Mouse (Mus musculus) intestine, embryonic 16.5 days (tissue): Measurements from ENCODE around the gene Dynll1. TPM values are rescaled to one million over a fixed set of nuclear protein-coding genes. Genes with fewer than 3 reads are reported as not detected.
"Not testable (repeated sequence)": the region's sequence is repeated elsewhere in the genome, so short reads cannot be mapped to it uniquely, and the experiment has no call there.

Source experiments
- ATAC-seq: fragments of 200-750 bp; cut with Nextera tagmentation; 2 replicates; pipeline ENCODE4 v1.8.0; 2017; ENCODE audit warnings: moderate TSS enrichment, moderate library complexity
- H3K27ac ChIP-seq: fragments of 300-500 bp; sonication (generic); 2 replicates; pipeline ENCODE4 v1.5.1; 2014; ENCODE audit warnings: mild to moderate bottlenecking, low read length
- H3K27me3 ChIP-seq: fragments of 300-500 bp; sonication (generic); replicated peaks from 2 replicates; pipeline ENCODE4 v1.6.1; 2014; ENCODE audit warnings: low read length, control low read depth, mixed read lengths; ENCODE audit not compliant: control insufficient read depth, insufficient read depth
- H3K36me3 ChIP-seq: fragments of 300-500 bp; sonication (generic); 2 replicates; pipeline ENCODE4 v1.6.1; 2014; ENCODE audit warnings: low read length, control low read depth; ENCODE audit not compliant: control insufficient read depth, insufficient read depth
- H3K4me1 ChIP-seq: fragments of 300-500 bp; sonication (generic); 2 replicates; pipeline ENCODE4 v1.6.1; 2014; ENCODE audit warnings: low read length, control low read depth, mixed read lengths; ENCODE audit not compliant: control insufficient read depth, insufficient read depth
- H3K4me2 ChIP-seq: fragments of 300-500 bp; sonication (generic); 2 replicates; pipeline ENCODE4 v1.6.1; 2014; ENCODE audit warnings: low read depth, low read length, control low read depth
- H3K4me3 ChIP-seq: fragments of 300-500 bp; sonication (generic); 2 replicates; pipeline ENCODE4 v1.5.1; 2014; ENCODE audit warnings: mild to moderate bottlenecking, low read length
- H3K9ac ChIP-seq: fragments of 300-500 bp; sonication (generic); 2 replicates; pipeline ENCODE4 v1.6.1; 2014; ENCODE audit warnings: low read depth, low read length
- H3K9me3 ChIP-seq: fragments of 300-500 bp; sonication (generic); 2 replicates; pipeline ENCODE4 v1.6.1; 2016; ENCODE audit warnings: low read length, control low read depth; ENCODE audit not compliant: control insufficient read depth
- WGBS: fragments of 180-500 bp; shearing (Covaris S2); extraction: QIAGEN DNeasy Blood & Tissue Kit; methylation state at CpG from one replicate; pipeline ENCODE4 v1.1.7; 2014; 5-methylcytosine and 5-hydroxymethylcytosine counted together
- polyA plus RNA-seq: library from polyadenylated mRNA; unstranded; fragments of >200 nt; fragmentation: Nextera tagmentation; extraction: Ambion mirVana; gene quantifications from 2 replicates; pipeline ENCODE4 v1.2.1, GENCODE M21; 2015

Gene Dynll1
- polyA plus RNA-seq, 1 experiment from 2014 or later: 1,116 TPM

DNA sequence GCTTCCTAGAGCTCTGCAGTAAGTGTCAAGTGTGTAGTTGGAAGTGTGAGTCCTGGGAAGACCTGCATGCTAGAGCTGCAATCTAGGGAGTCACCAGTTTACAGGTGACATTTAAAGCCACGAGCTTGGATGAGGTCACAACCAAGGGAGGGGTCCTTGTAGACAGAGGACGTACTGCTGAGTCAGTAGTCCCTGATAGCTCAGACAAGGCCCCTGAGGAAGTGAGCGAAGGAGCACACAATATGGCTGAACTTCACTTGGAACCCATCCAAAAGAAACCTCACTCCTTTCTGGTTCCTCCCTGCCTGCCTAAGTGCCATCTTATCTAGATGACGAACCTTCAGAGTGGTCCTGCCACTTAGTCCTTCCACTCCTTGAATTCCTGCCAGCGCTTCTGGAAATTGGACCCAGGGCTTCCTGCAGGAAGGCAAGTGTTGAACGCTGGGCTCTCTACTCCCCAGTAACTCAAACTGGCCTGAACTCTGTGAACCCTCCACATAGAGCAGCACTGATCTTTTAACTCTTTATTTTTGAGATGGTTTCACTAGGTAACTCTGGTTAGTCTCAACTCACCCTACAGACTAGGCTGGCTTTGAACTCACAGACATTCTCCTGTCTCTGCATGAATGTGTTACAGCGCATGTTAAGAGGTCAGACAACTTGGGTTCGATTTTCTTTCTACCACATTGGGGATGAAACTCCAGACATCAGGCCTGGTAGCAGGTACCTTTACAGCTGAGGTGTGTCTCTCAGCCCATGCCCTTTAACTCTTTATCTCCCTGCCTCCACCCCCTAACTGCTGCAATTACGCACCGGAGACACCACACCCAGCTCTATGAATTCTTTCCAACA is 12.2 kb upstream of the Dynll1 start:
- no peaks in the 10 kb centered on the region for H3K36me3 ChIP-seq
- peak; percentile 68 for ATAC-seq
- peak overlapping the region; percentile 13; the same call in 1 of the 2 replicates for H3K4me2 ChIP-seq
- H3K4me1 ChIP-seq: peaks cover 27% of the 10 kb centered on the region
- no peaks in the 10 kb centered on the region for H3K9me3 ChIP-seq
- H3K9ac ChIP-seq: no peak overlapping the region
- H3K27ac ChIP-seq: peak overlapping the region; percentile 64
- H3K4me3 ChIP-seq: no peak overlapping the region
- H3K27me3 ChIP-seq: no peaks in the 10 kb centered on the region
- 47% methylated on average over 10 of the region's 10 CpGs for WGBS

DNA sequence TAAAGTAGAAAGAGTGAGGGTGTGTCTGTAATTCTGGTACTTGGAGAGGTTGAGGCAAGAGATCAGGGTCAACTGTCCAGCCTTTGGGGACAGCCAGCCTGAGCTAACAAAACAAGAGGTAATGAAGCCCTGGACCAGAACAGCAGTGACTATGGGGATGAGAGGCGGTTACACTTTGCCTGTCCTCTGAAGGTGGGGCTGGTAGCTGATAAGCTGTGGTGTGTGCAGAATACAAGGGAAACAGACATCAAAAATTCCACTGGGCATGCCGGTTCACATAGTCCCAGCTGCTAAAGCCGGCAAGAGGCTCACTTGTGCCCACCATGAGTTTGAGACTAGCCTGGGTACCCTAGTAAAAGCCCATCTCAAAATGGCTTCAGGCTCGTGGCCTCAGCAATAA is 11.6 kb upstream of the Dynll1 start:
- 0 out of 2 replicates have a peak, but pooled peaks have one; percentile 18 for ATAC-seq
- H3K27me3 ChIP-seq: no peaks in the 10 kb centered on the region
- H3K9ac ChIP-seq: no peak overlapping the region
- peaks cover 21% of the 10 kb centered on the region for H3K4me1 ChIP-seq
- H3K4me3 ChIP-seq: no peak overlapping the region
- H3K36me3 ChIP-seq: no peaks in the 10 kb centered on the region
- peak overlapping the region; percentile 64; the same call in 1 of the 2 replicates for H3K27ac ChIP-seq
- no peak overlapping the region for H3K4me2 ChIP-seq
- 69% methylated on average over 4 of the region's 4 CpGs for WGBS
- no peaks in the 10 kb centered on the region for H3K9me3 ChIP-seq

DNA sequence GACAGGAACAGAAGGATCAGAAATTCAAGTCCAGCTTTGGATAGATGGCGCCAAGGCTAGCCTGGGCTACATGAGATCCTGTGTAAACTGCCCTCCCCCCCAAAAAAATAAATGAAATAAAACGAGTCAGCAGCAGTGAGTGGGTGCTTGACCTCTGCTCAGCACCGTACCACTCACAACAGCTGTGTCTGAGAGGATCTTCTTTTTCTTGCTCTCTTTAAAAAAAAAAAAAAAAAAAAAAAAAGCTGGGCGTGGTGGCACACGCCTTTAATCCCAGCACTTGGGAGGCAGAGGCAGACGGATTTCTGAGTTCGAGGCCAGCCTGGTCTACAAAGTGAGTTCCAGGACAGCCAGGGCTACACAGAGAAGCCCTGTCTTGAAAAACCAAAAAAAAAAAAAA is 1.4 kb upstream of the Dynll1 start:
- 78% methylated on average over 4 of the region's 7 CpGs for WGBS
- not testable (repeated sequence) for H3K27ac ChIP-seq, H3K9ac ChIP-seq, H3K9me3 ChIP-seq, H3K4me3 ChIP-seq, ATAC-seq, H3K27me3 ChIP-seq, H3K4me2 ChIP-seq, H3K36me3 ChIP-seq
- peaks cover 21% of the 10 kb centered on the region for H3K4me1 ChIP-seq

DNA sequence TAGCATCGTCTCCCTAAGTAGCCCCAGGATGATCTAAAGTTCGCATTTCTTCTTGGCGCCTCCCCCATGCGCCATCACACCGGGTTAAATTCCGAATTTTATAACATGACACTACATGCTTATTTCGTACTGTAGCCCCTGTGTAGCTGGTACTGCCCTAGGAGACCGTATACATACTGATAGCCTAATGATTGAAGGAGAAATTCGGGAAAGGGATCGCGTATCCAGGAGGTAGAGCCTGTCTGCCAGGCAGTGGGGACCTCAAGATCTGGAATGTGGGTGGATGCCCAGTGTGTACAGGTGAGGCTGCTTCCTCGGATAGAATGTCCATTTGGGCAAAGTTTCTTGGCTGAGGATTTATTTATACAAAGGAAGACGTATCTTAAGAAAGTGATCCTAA is 816 bp upstream of the Dynll1 start:
- peak overlapping the region; percentile 79 for H3K4me2 ChIP-seq
- H3K27me3 ChIP-seq: no peaks in the 10 kb centered on the region
- H3K4me3 ChIP-seq: peak overlapping the region; percentile 84
- 17% methylated on average over 13 of the region's 13 CpGs for WGBS
- H3K9ac ChIP-seq: peak overlapping the region; percentile 67
- peaks cover 21% of the 10 kb centered on the region for H3K4me1 ChIP-seq
- no peaks in the 10 kb centered on the region for H3K9me3 ChIP-seq
- no peak for ATAC-seq
- peak overlapping the region; percentile 11; the same call in 1 of the 2 replicates for H3K27ac ChIP-seq
- H3K36me3 ChIP-seq: peaks cover 8% of the 10 kb centered on the region; the same call in 1 of the 2 replicates

DNA sequence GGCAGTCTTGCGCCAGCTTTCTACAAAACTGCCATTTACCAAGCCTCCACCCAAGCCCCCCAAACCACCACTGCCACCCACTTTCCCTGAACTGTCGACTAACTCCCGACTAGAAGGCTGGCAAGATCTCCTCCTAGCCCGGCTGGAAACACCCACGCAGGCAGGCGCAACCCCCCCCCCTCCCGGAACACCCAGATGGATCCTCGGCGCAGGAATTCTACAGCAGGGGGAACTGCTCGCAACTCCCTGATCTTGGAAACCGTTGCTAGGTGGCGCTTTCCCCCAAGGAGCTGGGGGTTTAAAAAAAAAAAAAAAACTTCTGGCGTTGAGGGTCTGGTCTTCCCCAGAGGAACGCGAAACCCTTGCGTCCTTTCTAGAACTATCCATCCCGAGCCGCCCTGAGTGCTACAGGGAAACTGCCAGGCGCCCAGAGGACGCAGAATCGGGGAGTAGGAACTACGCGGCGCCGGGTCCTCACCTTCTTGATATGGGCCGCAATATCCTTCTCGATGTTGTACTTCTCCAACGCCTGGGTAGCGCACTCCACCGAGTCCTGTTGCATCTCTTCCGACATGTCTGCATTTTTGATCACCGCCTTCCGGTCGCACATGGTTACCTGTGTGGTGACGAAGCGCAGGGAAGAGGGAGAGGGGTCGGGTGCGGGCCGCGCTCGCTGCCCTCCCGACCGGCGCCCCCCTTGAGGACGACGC is 609 bp downstream of the Dynll1 start:
- H3K4me1 ChIP-seq: peaks cover 21% of the 10 kb centered on the region
- H3K4me3 ChIP-seq: peak overlapping the region; percentile 84
- peak overlapping the region; percentile 87 for H3K9ac ChIP-seq
- H3K9me3 ChIP-seq: no peaks in the 10 kb centered on the region
- H3K27me3 ChIP-seq: no peaks in the 10 kb centered on the region
- under 1% methylated on average over 45 of the region's 46 CpGs for WGBS
- peak overlapping the region; percentile 70 for H3K4me2 ChIP-seq
- ATAC-seq: peak; percentile 20
- H3K27ac ChIP-seq: peak overlapping the region; percentile 92
- peaks cover 13% of the 10 kb centered on the region; the same call in 1 of the 2 replicates for H3K36me3 ChIP-seq

DNA sequence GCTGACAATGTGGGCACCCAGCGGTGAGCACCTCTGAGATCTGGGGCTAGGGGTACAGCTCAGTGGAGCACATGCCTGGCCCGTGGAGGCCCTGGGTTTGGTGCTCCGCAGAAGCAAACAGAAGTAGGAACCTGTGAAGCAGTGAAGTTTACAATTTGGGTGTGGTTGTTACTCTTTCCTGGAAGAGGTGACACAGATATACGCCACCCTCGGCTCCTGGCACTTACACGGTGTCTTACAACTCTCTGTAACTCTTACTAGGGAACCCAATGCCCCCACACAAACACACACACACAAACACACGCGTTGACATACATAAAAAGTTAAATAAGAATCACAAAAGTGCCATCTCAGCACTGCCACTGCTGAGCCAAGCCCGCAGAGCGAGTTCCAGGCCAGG is 4.5 kb downstream of the Dynll1 start:
- Histone ChIP-seq H3K9ac (no peak overlapping the region), H3K4me1 (peaks cover 16% of the 10 kb centered on the region), H3K36me3 (peaks cover 15% of the 10 kb centered on the region; the same call in 1 of the 2 replicates), H3K4me2 (no peak overlapping the region), H3K4me3 (no peak overlapping the region), H3K27ac (peak overlapping the region; percentile 21; the same call in 1 of the 2 replicates), H3K9me3 (no peaks in the 10 kb centered on the region), H3K27me3 (no peaks in the 10 kb centered on the region)
- 70% methylated on average over 10 of the region's 10 CpGs for WGBS
- ATAC-seq: no peak

DNA sequence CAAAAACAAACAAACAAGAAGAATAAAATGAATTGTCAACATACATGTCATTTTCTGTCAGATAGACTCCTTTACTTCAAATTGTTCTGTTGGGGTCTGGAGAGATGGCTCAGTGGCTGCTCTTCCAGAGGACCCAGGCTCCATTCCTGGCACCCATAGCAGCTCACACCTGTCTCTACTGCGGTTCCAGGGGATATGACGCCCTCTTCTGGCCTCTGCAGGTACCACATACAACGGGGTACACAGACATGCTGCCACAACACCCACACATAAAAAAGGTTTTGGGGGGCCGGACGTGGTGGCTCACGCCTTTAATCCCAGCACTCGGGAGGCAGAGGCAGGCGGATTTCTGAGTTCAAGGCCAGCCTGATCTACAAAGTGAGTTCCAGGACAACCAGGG is 6.6 kb downstream of the Dynll1 start:
- H3K27me3 ChIP-seq: no peaks in the 10 kb centered on the region
- 91% methylated on average over 8 of the region's 8 CpGs for WGBS
- H3K36me3 ChIP-seq: peaks cover 15% of the 10 kb centered on the region; the same call in 1 of the 2 replicates
- no peak for ATAC-seq
- H3K9ac ChIP-seq: no peak overlapping the region
- no peak overlapping the region for H3K4me3 ChIP-seq
- no peak overlapping the region for H3K27ac ChIP-seq
- H3K4me2 ChIP-seq: no peak overlapping the region
- H3K4me1 ChIP-seq: peaks cover 12% of the 10 kb centered on the region
- no peaks in the 10 kb centered on the region for H3K9me3 ChIP-seq

DNA sequence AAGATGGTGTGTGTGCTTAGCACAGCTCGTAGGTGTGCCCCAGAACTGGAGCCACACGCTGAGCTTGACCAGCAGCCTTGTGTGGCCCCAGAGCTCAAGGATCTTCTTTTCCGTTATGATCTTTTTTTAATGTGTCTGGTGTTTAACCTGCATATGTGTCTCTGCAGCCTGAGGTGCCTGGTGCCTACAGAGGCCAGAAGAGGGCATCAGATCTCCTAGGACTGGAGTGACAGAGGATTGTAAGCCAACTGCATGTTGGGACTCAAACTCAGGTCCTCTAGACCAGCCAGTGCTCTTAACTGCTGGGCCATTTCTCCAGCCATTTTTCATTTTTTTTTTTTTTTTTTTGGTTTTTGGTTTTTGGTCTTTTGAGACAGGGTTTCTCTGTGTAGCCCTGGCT is 16.1 kb downstream of the Dynll1 start:
- H3K27ac ChIP-seq: no peak overlapping the region
- no peak overlapping the region for H3K4me2 ChIP-seq
- no peak overlapping the region for H3K9ac ChIP-seq
- no peak for ATAC-seq
- H3K36me3 ChIP-seq: 0 out of 2 replicates have a peak, but pooled peaks cover 3% of the 10 kb centered on the region
- H3K9me3 ChIP-seq: no peaks in the 10 kb centered on the region
- WGBS: 83% methylated on average over 3 of the region's 3 CpGs
- H3K4me3 ChIP-seq: no peak overlapping the region
- H3K27me3 ChIP-seq: no peaks in the 10 kb centered on the region
- peaks cover 4% of the 10 kb centered on the region; the same call in 1 of the 2 replicates for H3K4me1 ChIP-seq

DNA sequence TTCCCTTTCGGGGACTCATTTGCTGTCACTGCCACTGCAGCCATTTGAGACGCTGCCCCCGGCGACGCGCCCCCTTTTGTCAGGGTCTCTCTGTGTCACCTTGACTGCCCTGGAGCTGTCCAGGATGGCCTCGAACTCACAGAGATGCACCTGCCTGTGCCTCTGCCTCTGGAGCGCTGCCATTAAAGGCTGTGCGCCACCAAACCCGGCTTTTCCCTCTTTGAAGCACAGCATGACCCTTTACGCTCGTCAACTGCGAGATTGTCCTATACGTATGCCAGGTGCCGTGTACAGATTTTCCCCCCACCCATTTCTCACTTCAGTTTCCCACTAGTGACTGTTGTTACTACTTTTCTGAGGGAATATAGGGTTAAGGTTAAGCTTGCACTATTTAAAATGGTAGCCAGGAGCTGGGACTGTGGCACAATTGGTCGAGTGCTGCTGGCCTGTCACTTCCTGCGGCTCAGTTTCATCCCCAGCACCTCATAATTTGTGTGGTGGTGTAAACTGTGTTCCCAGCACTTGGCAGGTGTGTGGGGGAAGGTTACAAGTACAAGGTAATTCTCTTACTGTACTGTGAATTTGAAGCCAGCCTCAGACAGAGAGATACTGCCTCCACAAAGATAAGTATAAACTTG is 20.6 kb downstream of the Dynll1 start:
- Histone ChIP-seq H3K36me3 (no peaks in the 10 kb centered on the region), H3K4me1 (peaks cover 7% of the 10 kb centered on the region; the same call in 1 of the 2 replicates), H3K27me3 (no peaks in the 10 kb centered on the region), H3K4me3 (peak overlapping the region; percentile 94), H3K9ac (peak overlapping the region; percentile 86), H3K27ac (peak overlapping the region; percentile 69; the same call in 1 of the 2 replicates), H3K9me3 (0 out of 2 replicates have a peak, but pooled peaks cover 3% of the 10 kb centered on the region), H3K4me2 (peak overlapping the region; percentile 90)
- 6% methylated on average over 17 of the region's 17 CpGs for WGBS
- no peak; the same call in none of the 2 replicates for ATAC-seq
